Mouse (Mus musculus): Measurements from ENCODE around the gene Slc39a9. TPM values are rescaled to one million over a fixed set of nuclear protein-coding genes. Genes with fewer than 3 reads are reported as not detected.
A peak's percentile ranks its signal among the peaks of the same experiment; 100 is the strongest.

Slc39a9 gene
- 22.4 and 28.4 TPM in 2 replicates for polyA plus RNA-seq (2014; fragmentation: Nextera tagmentation; extraction: Ambion mirVana)

DNA sequence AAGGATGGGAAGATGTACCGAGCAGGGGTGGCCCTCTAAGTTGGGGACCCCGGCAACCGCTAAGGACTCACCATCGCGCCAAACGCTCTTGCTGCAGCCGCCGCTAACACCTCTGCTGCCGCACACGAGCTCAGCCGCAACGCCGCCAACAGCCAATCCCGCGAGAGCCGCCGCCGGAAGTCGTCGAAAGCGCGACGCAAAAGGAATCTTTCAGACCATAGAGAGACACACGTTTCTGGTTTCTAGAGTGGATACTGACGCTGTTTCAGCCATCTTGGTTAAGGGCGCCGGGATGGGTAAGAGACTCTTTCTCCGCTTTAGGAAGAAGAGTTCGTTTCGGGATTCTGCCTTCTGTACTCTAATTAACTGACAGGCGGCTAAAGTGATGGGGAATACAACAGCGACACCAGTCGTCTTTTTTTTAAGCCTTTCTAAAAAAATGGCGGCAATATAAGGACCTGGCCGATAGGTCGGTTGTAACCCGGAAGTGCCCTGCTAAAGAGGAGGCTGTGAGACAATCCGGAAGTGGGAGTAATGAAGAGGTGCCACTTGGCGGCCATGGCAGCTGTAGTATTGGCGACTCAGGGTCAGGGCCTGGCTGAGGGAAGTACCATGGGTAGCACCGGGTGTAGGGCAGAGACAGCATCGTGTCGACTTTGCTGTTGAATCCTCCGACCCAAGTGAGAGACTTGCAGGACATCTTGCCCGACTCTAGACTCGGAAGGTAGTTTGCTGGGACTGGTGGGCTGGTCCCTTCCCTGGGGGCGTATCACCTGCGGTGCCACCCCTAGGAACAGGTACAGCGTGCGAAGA is at the start of gene Slc39a9, which contains the start of gene Erh:
Gene Slc39a9 (plus strand): TSS at position 191 of the 813 bp plus-strand sequence.
Gene Erh (minus strand): TSS at position 649 of the 813 bp plus-strand sequence.
- peak within 1 kb of the TSS; percentile 90 for H3K27ac ChIP-seq (ENCODE audit: low read depth, low read length)
- H3K9me3 ChIP-seq (replicated peaks; ENCODE audit: control insufficient read depth, low read length), result no peaks in the 10 kb centered on the region
- DNase-seq (ENCODE audit: low spot score) (peak; percentile 98), ATAC-seq (peak; percentile 98)
- H3K36me3 ChIP-seq (ENCODE audit: control insufficient read depth, insufficient read depth, low read length), result peaks cover 28% of the 10 kb centered on the region
- no peaks in the 10 kb centered on the region for H3K27me3 ChIP-seq (replicated peaks; ENCODE audit: control insufficient read depth, insufficient read depth, low read length)
- H3K9ac ChIP-seq (ENCODE audit: low read length), result peak within 1 kb of the TSS; percentile 97
- H3K4me2 ChIP-seq (ENCODE audit: low read length), result peak within 1 kb of the TSS; percentile 95
- peaks cover 25% of the 10 kb centered on the region for H3K4me1 ChIP-seq (ENCODE audit: control insufficient read depth, insufficient read depth, low read length)
- H3K4me3 ChIP-seq (ENCODE audit: low read depth, low read length), result peak within 1 kb of the TSS; percentile 82
- WGBS, result under 1% methylated on average over 50 of the region's 50 CpGs

- peaks cover 39% of the 10 kb centered on the region for H3K36me3 ChIP-seq (ENCODE audit: control insufficient read depth, insufficient read depth, low read length)
- WGBS, result 87% methylated on average over 4 of the region's 4 CpGs
- DNase-seq (ENCODE audit: low spot score), result no peak
These were observed 49.5 kb upstream of the Slc39a9 start for GRCm38 (mm10) chr12:80594141-80594540.

DNA sequence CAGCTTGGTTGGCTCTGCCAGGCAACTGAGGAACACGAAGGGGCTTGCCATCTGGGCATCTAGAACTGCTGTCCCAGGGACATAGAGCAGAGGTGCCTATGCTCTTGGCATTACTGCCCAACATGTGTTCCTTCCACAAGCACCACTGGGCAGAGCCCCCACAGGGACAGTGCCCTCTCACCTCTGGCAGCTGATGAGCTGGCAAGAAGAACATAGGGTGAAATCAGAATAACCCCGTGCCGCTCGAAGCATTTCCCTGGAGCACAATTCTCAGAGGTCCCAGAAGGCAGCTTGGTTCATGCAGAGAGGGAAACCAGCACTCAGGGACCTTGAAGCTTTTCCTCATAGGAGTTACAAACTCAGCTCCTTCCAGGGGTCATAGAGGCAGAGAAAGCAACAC is 48.9 kb upstream of the Slc39a9 start:
- WGBS, result 93% methylated on average over 4 of the region's 4 CpGs

More at GRCm38 (mm10) chr12:80594141-80594540, 49.5 kb upstream of the Slc39a9 start:
- no peak overlapping the region for H3K4me3 ChIP-seq (ENCODE audit: low read depth, low read length)
- H3K9me3 ChIP-seq (replicated peaks; ENCODE audit: control insufficient read depth, low read length), result no peaks in the 10 kb centered on the region
- H3K4me1 ChIP-seq (ENCODE audit: control insufficient read depth, insufficient read depth, low read length), result no peaks in the 10 kb centered on the region
- H3K9ac ChIP-seq (ENCODE audit: low read length), result no peak overlapping the region
- no peaks in the 10 kb centered on the region for H3K27me3 ChIP-seq (replicated peaks; ENCODE audit: control insufficient read depth, insufficient read depth, low read length)
- no peak for ATAC-seq
- no peak overlapping the region for H3K4me2 ChIP-seq (ENCODE audit: low read length)
- H3K27ac ChIP-seq (ENCODE audit: low read depth, low read length), result no peak overlapping the region

GRCm38 (mm10) chr12:80595566-80595965 is 48.1 kb upstream of the Slc39a9 start:
- H3K27ac ChIP-seq (ENCODE audit: low read depth, low read length), result no peak overlapping the region
- H3K4me1 ChIP-seq (ENCODE audit: control insufficient read depth, insufficient read depth, low read length), result no peaks in the 10 kb centered on the region
- no peak overlapping the region for H3K9ac ChIP-seq (ENCODE audit: low read length)
- DNase-seq (ENCODE audit: low spot score) (no peak), ATAC-seq (no peak)
- no peak overlapping the region for H3K4me2 ChIP-seq (ENCODE audit: low read length)
- peaks cover 33% of the 10 kb centered on the region for H3K36me3 ChIP-seq (ENCODE audit: control insufficient read depth, insufficient read depth, low read length)
- 90% methylated on average over 4 of the region's 4 CpGs for WGBS
- H3K9me3 ChIP-seq (replicated peaks; ENCODE audit: control insufficient read depth, low read length), result no peaks in the 10 kb centered on the region
- H3K4me3 ChIP-seq (ENCODE audit: low read depth, low read length), result no peak overlapping the region
- no peaks in the 10 kb centered on the region for H3K27me3 ChIP-seq (replicated peaks; ENCODE audit: control insufficient read depth, insufficient read depth, low read length)

More for the DNA sequence above, 48.9 kb upstream of the Slc39a9 start:
- no peaks in the 10 kb centered on the region for H3K4me1 ChIP-seq (ENCODE audit: control insufficient read depth, insufficient read depth, low read length)
- H3K9ac ChIP-seq (ENCODE audit: low read length), result no peak overlapping the region
- H3K27ac ChIP-seq (ENCODE audit: low read depth, low read length), result no peak overlapping the region
- DNase-seq (ENCODE audit: low spot score) (no peak), ATAC-seq (no peak)
- no peaks in the 10 kb centered on the region for H3K9me3 ChIP-seq (replicated peaks; ENCODE audit: control insufficient read depth, low read length)
- no peaks in the 10 kb centered on the region for H3K27me3 ChIP-seq (replicated peaks; ENCODE audit: control insufficient read depth, insufficient read depth, low read length)
- no peak overlapping the region for H3K4me3 ChIP-seq (ENCODE audit: low read depth, low read length)
- peaks cover 37% of the 10 kb centered on the region for H3K36me3 ChIP-seq (ENCODE audit: control insufficient read depth, insufficient read depth, low read length)
- H3K4me2 ChIP-seq (ENCODE audit: low read length), result no peak overlapping the region

DNA sequence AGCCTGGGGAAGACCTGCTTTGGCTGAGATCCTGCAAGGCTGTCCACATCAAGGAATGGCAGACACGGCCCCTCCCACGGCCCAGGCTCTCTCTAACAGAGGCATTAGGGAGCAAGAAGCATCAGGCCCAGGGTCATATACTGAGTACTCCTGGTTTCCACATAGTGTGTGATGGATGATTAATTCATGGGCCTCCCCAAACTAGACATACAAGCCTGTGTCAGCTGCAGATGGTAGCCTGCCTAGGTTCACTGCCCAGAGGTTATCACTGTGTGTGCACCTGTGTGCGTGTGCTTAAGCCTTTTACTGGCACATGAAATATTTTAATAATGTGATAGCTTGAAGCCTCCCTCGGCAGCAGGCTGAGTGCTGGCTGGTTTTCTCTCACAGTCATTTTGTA is 47.7 kb upstream of the Slc39a9 start:
- H3K9ac ChIP-seq (ENCODE audit: low read length), result no peak overlapping the region
- no peaks in the 10 kb centered on the region for H3K4me1 ChIP-seq (ENCODE audit: control insufficient read depth, insufficient read depth, low read length)
- H3K36me3 ChIP-seq (ENCODE audit: control insufficient read depth, insufficient read depth, low read length), result peaks cover 32% of the 10 kb centered on the region
- no peak overlapping the region for H3K4me2 ChIP-seq (ENCODE audit: low read length)
- no peaks in the 10 kb centered on the region for H3K27me3 ChIP-seq (replicated peaks; ENCODE audit: control insufficient read depth, insufficient read depth, low read length)
- no peak for DNase-seq (ENCODE audit: low spot score)
- no peak for ATAC-seq
- no peak overlapping the region for H3K27ac ChIP-seq (ENCODE audit: low read depth, low read length)
- H3K4me3 ChIP-seq (ENCODE audit: low read depth, low read length), result no peak overlapping the region
- no peaks in the 10 kb centered on the region for H3K9me3 ChIP-seq (replicated peaks; ENCODE audit: control insufficient read depth, low read length)
- 89% methylated on average over 4 of the region's 4 CpGs for WGBS

DNA sequence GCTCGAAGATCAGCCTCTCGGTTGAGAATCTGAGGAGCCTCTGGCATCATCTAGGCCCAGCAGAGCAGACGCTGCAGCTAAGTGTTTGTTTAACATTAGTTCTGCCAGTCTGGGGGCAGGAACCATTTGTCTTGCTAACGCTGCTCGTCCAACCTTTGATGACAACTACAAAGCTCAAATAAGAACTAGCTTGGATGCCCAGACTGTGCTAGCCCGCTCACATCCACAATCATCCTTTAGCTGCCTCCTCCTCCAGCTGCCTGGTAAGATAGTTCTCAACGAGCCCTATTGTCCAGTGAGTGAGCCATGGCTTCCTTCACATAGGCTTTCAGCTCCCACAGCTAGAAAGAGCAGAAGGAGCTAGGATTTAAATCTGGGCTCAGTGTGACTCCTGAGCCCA is 45.4 kb upstream of the Slc39a9 start:
- peak overlapping the region; percentile 44; the same call in 1 of the 2 replicates for H3K27ac ChIP-seq (ENCODE audit: low read depth, low read length)
- no peaks in the 10 kb centered on the region for H3K4me1 ChIP-seq (ENCODE audit: control insufficient read depth, insufficient read depth, low read length)
- WGBS, result 48% methylated on average over 7 of the region's 7 CpGs
- no peak overlapping the region for H3K4me2 ChIP-seq (ENCODE audit: low read length)
- no peak overlapping the region for H3K4me3 ChIP-seq (ENCODE audit: low read depth, low read length)
- no peaks in the 10 kb centered on the region for H3K9me3 ChIP-seq (replicated peaks; ENCODE audit: control insufficient read depth, low read length)
- no peak for DNase-seq (ENCODE audit: low spot score)
- ATAC-seq, result no peak
- no peaks in the 10 kb centered on the region for H3K27me3 ChIP-seq (replicated peaks; ENCODE audit: control insufficient read depth, insufficient read depth, low read length)
- H3K36me3 ChIP-seq (ENCODE audit: control insufficient read depth, insufficient read depth, low read length), result peaks cover 33% of the 10 kb centered on the region
- H3K9ac ChIP-seq (ENCODE audit: low read length), result no peak overlapping the region

DNA sequence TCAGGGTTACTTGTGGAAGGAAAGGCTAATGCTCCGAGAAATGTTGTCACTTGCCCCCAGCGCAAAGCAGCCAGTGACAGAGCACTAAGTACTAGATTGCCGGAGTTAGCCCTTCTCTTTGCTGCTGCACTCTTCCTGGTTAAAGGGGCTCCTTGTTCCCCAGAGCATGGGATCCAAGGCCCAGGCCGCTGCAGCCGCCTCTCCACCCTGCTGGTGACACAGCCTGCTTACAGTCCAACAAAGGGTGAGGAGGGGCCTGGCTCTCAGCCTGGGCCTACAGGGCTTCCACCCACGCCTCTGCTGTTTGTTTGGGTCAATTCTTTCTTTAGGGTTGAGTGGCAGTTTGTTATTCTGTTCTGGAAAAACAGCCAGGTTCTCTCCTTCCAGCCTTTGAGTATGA is 44.9 kb upstream of the Slc39a9 start:
- DNase-seq (ENCODE audit: low spot score), result peak; percentile 60
- no peak overlapping the region for H3K4me2 ChIP-seq (ENCODE audit: low read length)
- H3K4me3 ChIP-seq (ENCODE audit: low read depth, low read length), result no peak overlapping the region
- no peaks in the 10 kb centered on the region for H3K9me3 ChIP-seq (replicated peaks; ENCODE audit: control insufficient read depth, low read length)
- H3K27ac ChIP-seq (ENCODE audit: low read depth, low read length), result peak overlapping the region; percentile 44; the same call in 1 of the 2 replicates
- peak; percentile 81 for ATAC-seq
- 34% methylated on average over 6 of the region's 6 CpGs for WGBS
- H3K9ac ChIP-seq (ENCODE audit: low read length), result no peak overlapping the region
- H3K4me1 ChIP-seq (ENCODE audit: control insufficient read depth, insufficient read depth, low read length), result no peaks in the 10 kb centered on the region
- peaks cover 29% of the 10 kb centered on the region for H3K36me3 ChIP-seq (ENCODE audit: control insufficient read depth, insufficient read depth, low read length)
- no peaks in the 10 kb centered on the region for H3K27me3 ChIP-seq (replicated peaks; ENCODE audit: control insufficient read depth, insufficient read depth, low read length)

DNA sequence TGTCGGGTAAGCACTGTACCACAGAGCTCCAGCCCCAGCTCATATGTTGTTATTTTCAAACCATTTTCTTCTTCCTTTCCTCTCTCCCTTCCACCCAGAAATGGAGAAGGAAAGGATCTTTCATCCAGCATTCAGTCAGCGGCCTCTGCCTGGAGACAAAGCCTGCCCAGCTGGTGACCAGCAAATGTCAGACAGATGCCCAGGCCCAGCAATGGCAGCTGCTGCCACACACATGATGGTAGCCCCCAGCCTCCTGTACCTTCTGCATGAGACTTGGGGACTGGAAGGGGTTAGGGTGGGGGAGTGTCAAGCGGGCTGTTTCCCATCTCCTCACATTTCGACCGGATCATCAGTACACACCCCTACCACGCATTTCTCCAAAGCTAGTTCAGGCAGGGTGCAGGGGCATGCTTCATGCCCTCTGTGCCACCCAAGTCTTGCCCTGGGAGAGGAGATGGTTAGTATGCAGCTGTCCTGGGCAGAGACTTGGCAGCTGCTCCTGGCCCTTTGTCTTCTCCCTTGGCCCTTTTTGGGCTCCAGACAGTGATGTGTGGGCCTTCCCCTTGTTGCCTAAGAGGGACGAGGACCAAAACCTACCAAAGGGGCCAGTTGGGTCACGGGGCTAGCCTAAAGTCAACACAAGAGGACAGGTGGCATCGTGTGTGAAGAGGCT is 42.0 kb upstream of the Slc39a9 start:
- Histone ChIP-seq H3K36me3 (ENCODE audit: control insufficient read depth, insufficient read depth, low read length) (0 out of 2 replicates have a peak, but pooled peaks cover 23% of the 10 kb centered on the region), H3K9ac (ENCODE audit: low read length) (no peak overlapping the region), H3K4me2 (ENCODE audit: low read length) (no peak overlapping the region), H3K27ac (ENCODE audit: low read depth, low read length) (no peak overlapping the region), H3K4me1 (ENCODE audit: control insufficient read depth, insufficient read depth, low read length) (no peaks in the 10 kb centered on the region), H3K9me3 (replicated peaks; ENCODE audit: control insufficient read depth, low read length) (no peaks in the 10 kb centered on the region), H3K27me3 (replicated peaks; ENCODE audit: control insufficient read depth, insufficient read depth, low read length) (no peaks in the 10 kb centered on the region), H3K4me3 (ENCODE audit: low read depth, low read length) (no peak overlapping the region)
- WGBS, result 90% methylated on average over 9 of the region's 9 CpGs
- ATAC-seq (no peak), DNase-seq (ENCODE audit: low spot score) (no peak)

All from forebrain, embryonic 14.5 days (tissue).